ENCODE assay signal across 15 mouse cellular contexts in genomic region chr9:61348036-61348435, GRCm38 (mm10). TPM values are rescaled to one million over a fixed set of nuclear protein-coding genes. Genes with fewer than 3 reads are reported as not detected.
DNase-seq lines count a peak whose midpoint lies in the region; ATAC-seq and TF ChIP-seq lines count a peak whose summit lies in the region.
"Had no signal": no experiment of that assay in that cellular context is flagged by ENCODE, and none has a peak within 500 bp of the region (broad histone marks: within the 10 kb centered on the region; RNA-seq: fewer than 3 reads in every experiment).

No protein-coding gene starts in this region.

- TF ChIP-seq CTCF in hindbrain, postnatal 0 days (IDR thresholded peaks at IDR 0.05; ENCODE audit: low read depth) = no peak

- WGBS in hindbrain, postnatal 0 days = 57% methylated on average over 9 of the region's 9 CpGs
- 71% methylated on average over 9 of the region's 9 CpGs for WGBS in hindbrain, embryonic 16.5 days
- WGBS in midbrain, embryonic 13.5 days = 90% methylated on average over 9 of the region's 9 CpGs

- DNase-seq in hindbrain, postnatal 0 days (ENCODE audit: low spot score) = peak; percentile 34
- DNase-seq in B cell, adult 2 months = peak; percentile 52 to 61
- peak; percentile 77 to 83 for DNase-seq in cerebellum, postnatal 10 days
- peak; percentile 42 for DNase-seq in lung, postnatal 10 days
- no peak for DNase-seq in gastrocnemius, postnatal 4 days (ENCODE audit: low spot score in 2 of 2)
- DNase-seq in layer of hippocampus, adult 8-10 months (ENCODE audit: low spot score in 2 of 2) = no peak
- DNase-seq: liver, embryonic 13.5 days had no signal

- H3K9ac ChIP-seq in hindbrain, postnatal 0 days (replicated peaks; ENCODE audit: low read length) = no peak overlapping the region
- no peak overlapping the region for H3K9ac ChIP-seq in hindbrain, embryonic 16.5 days (ENCODE audit: low read depth, low read length)
- H3K9ac ChIP-seq in midbrain, embryonic 13.5 days (replicated peaks) = no peak overlapping the region
- H3K9ac ChIP-seq: liver, embryonic 13.5 days; stomach, embryonic 15.5 days had no signal

- ATAC-seq in hindbrain, postnatal 0 days = no peak
- no peak for ATAC-seq in hindbrain, embryonic 16.5 days
- ATAC-seq in midbrain, embryonic 13.5 days = no peak
- ATAC-seq: CD4-positive, CD25-positive, alpha-beta regulatory T cell, adult 4 months had no signal

- H3K4me2 ChIP-seq in hindbrain, postnatal 0 days (ENCODE audit: low read depth, low read length) = no peak overlapping the region
- no peak overlapping the region for H3K4me2 ChIP-seq in hindbrain, embryonic 16.5 days (ENCODE audit: low read length)
- H3K4me2 ChIP-seq in midbrain, embryonic 13.5 days (replicated peaks) = no peak overlapping the region
- H3K4me2 ChIP-seq: liver, embryonic 13.5 days; midbrain, embryonic 11.5 days; stomach, embryonic 15.5 days had no signal

- no peak overlapping the region for H3K4me3 ChIP-seq in hindbrain, postnatal 0 days (ENCODE audit: low read length)
- no peak overlapping the region for H3K4me3 ChIP-seq in hindbrain, embryonic 16.5 days (ENCODE audit: low read length)
- no peak overlapping the region for H3K4me3 ChIP-seq in midbrain, embryonic 13.5 days (replicated peaks)
- H3K4me3 ChIP-seq: erythroblast, embryonic 14.5 days; heart, embryonic 10.5 days; hindbrain, embryonic 10.5 days; liver, embryonic 13.5 days; stomach, embryonic 15.5 days had no signal

- no peaks in the 10 kb centered on the region for H3K27me3 ChIP-seq in hindbrain, postnatal 0 days (ENCODE audit: insufficient read depth, low read length)
- H3K27me3 ChIP-seq in hindbrain, embryonic 16.5 days (replicated peaks; ENCODE audit: control insufficient read depth, insufficient read depth, low read length) = no peaks in the 10 kb centered on the region; the same call in none of the 2 replicates
- H3K27me3 ChIP-seq in midbrain, embryonic 13.5 days = peaks cover 29% of the 10 kb centered on the region; the same call in 1 of the 2 replicates

- peaks cover 7% of the 10 kb centered on the region; the same call in 1 of the 2 replicates for H3K4me1 ChIP-seq in hindbrain, postnatal 0 days (ENCODE audit: insufficient read depth, low read length)
- H3K4me1 ChIP-seq in hindbrain, embryonic 16.5 days (ENCODE audit: control insufficient read depth, insufficient read depth, low read depth, low read length) = peaks cover 8% of the 10 kb centered on the region
- peaks cover 27% of the 10 kb centered on the region for H3K4me1 ChIP-seq in midbrain, embryonic 13.5 days (replicated peaks)

- no peaks in the 10 kb centered on the region for H3K9me3 ChIP-seq in hindbrain, postnatal 0 days (ENCODE audit: low read length)
- no peaks in the 10 kb centered on the region for H3K9me3 ChIP-seq in hindbrain, embryonic 16.5 days (ENCODE audit: control insufficient read depth, low read length)
- no peaks in the 10 kb centered on the region for H3K9me3 ChIP-seq in midbrain, embryonic 13.5 days
- H3K9me3 ChIP-seq: heart, embryonic 10.5 days; hindbrain, embryonic 10.5 days; liver, embryonic 13.5 days; stomach, embryonic 15.5 days had no signal

- H3K36me3 ChIP-seq in hindbrain, postnatal 0 days (ENCODE audit: insufficient read depth, low read length) = no peaks in the 10 kb centered on the region
- no peaks in the 10 kb centered on the region for H3K36me3 ChIP-seq in hindbrain, embryonic 16.5 days (ENCODE audit: control insufficient read depth, insufficient read depth, low read length)
- H3K36me3 ChIP-seq in midbrain, embryonic 13.5 days = no peaks in the 10 kb centered on the region
- H3K36me3 ChIP-seq: heart, embryonic 10.5 days; hindbrain, embryonic 10.5 days; liver, embryonic 13.5 days; stomach, embryonic 15.5 days had no signal

- H3K27ac ChIP-seq in hindbrain, postnatal 0 days = no peak overlapping the region
- H3K27ac ChIP-seq in hindbrain, embryonic 16.5 days (ENCODE audit: low read depth, low read length) = no peak overlapping the region
- no peak overlapping the region for H3K27ac ChIP-seq in midbrain, embryonic 13.5 days
- H3K27ac ChIP-seq: heart, embryonic 10.5 days; liver, embryonic 13.5 days; stomach, embryonic 15.5 days had no signal

RNA-seq across cellular contexts. Expression of gene Tle3, which starts 24.1 kb away (rescaled TPM):
- total RNA-seq in hindbrain, postnatal 0 days (2014; rRNA removed) = 74.1 and 81.3 TPM in 2 replicates
- polyA plus RNA-seq in hindbrain, postnatal 0 days (2015; fragmentation: Nextera tagmentation; extraction: Ambion mirVana) = 15.5 and 17.7 TPM in 2 replicates
- polyA plus RNA-seq in hindbrain, embryonic 16.5 days (2015; fragmentation: Nextera tagmentation; extraction: Ambion mirVana) = 19.5 and 23.0 TPM in 2 replicates
- total RNA-seq in gastrocnemius, postnatal 4 days (2021) = 10 to 100 TPM; 35.0 to 47.8 TPM
- 40.7 and 50.8 TPM in 2 replicates for polyA plus RNA-seq in midbrain, embryonic 13.5 days (2015; fragmentation: Nextera tagmentation; extraction: Ambion mirVana)
- total RNA-seq in layer of hippocampus, adult 8-10 months (2022) = 10 to 100 TPM; 47.8 to 62.3 (median 56.9) TPM

Comparison
In these comparisons a context has a peak if more than half of its experiments do, and no peak if none do; other contexts are left out.
1. DNase-seq: peak in hindbrain, postnatal 0 days (single experiment), B cell, adult 2 months (2 of 2), cerebellum, postnatal 10 days (2 of 2) and lung, postnatal 10 days (single experiment); none in gastrocnemius, postnatal 4 days (0 of 2) and layer of hippocampus, adult 8-10 months (0 of 2).